Mouse (Mus musculus) layer of hippocampus, adult 6 months (tissue): ENCODE results near the gene Btbd35f20. TPM values are rescaled to one million over a fixed set of nuclear protein-coding genes. Genes with fewer than 3 reads are reported as not detected.

ENCODE experiments used
- long read RNA-seq, 2 experiments: library from polyadenylated mRNA; unstranded; transcript quantifications; one replicate each; pipeline ENCODE4 v2.0.0; 2019 to 2020
- polyA plus RNA-seq: library from polyadenylated mRNA; unstranded; fragments of <200 nt; fragmentation: Nextera tagmentation; gene quantifications from 2 replicates; pipeline ENCODE4 v1.2.3, GENCODE M21; 2021

Gene Btbd35f20
- polyA plus RNA-seq, result not detected in 2 replicates
- long read RNA-seq, experiment 1, result 0 reads
- long read RNA-seq, experiment 2, result 0 reads

DNA sequence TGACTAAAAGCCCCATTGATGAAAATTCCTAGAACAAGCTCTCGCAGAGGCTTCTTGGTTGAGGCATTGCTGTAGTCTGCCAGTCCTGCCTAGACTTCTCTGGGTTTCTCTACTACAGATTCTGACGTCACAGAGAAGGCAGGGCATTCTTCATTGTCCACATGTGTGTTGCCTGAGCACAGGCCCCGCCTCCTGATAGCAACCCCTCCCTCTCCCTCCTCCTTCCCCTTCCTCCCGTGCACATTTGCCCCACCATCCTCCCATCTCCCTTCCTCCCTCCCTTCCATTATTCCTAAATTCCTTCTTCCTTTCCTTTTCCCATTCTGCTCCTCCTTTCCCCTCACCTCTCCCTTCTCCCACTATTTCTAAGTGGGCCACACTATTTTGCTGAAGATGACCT is at the start of gene Btbd35f20:
Gene Btbd35f20 (minus strand): TSS at position 101 of the 400 bp plus-strand sequence.

Other genes with a start within 250 kb of the Btbd35f20 start
- not detected in 2 replicates for gene Btbd35f28, start 94.7 kb downstream of the Btbd35f20 start, polyA plus RNA-seq
- not detected in 2 replicates for gene Btbd35f17, start 79.4 kb upstream of the Btbd35f20 start, polyA plus RNA-seq